Mouse (Mus musculus) thymus, adult 2 months (tissue): Measurements from ENCODE around the gene Casp3.
A peak's percentile ranks its signal among the peaks of the same experiment; 100 is the strongest.

Experiments
- CTCF ChIP-seq: fragments of 200-500 bp; IDR thresholded peaks from 2 replicates; pipeline ENCODE4 v1.5.1; 2012; ENCODE audit warnings: mild to moderate bottlenecking, control low read depth, low read length, moderate library complexity, borderline replicate concordance; ENCODE audit not compliant: control insufficient read depth, poor library complexity, insufficient read depth; ENCODE audit errors: extremely low read depth
- POLR2A ChIP-seq: fragments of 200-500 bp; IDR thresholded peaks from 2 replicates; pipeline ENCODE4 v1.6.1; 2012; ENCODE audit warnings: mild to moderate bottlenecking, low read length, control low read depth, moderate library complexity; ENCODE audit not compliant: control insufficient read depth, poor library complexity, insufficient read depth; ENCODE audit errors: extremely low read depth

DNA sequence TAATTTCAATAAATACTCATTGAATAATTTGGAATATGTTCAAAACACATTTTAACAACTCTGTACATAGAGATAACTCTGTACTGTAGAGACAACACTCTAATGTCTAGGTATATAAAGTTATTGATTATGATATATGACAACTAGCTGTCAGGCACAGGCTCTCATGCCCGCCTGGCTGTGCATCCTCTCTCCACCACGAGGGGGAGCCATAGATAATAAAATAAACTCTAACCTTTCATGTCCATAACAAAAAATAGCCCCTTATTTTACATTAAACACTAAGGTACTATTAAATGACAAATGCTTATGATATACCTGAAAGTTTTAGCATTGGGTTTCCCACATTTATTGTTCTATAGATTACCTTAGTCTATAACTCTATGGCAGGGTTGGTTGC lies 54.4 kb downstream of the Casp3 start:
- TF ChIP-seq POLR2A (no peak), CTCF (peak; percentile 30; the same call in 1 of the 2 replicates)
